Mouse (Mus musculus) frontal cortex, adult 2 months (tissue): ENCODE measurements around the gene Asf1a. TPM values are rescaled to one million over a fixed set of nuclear protein-coding genes. Genes with fewer than 3 reads are reported as not detected.
"Not testable (repeated sequence)": the region's sequence is repeated elsewhere in the genome, so short reads cannot be mapped to it uniquely, and the experiment has no call there.

Source experiments
- DNase-seq, 2 experiments: peaks; one replicate each; pipeline ENCODE4 v3.0.0; 2022; ENCODE audit warnings: low spot score in 1 of 2; ENCODE audit errors: extremely low spot score in 1 of 2
- polyA plus RNA-seq: library from polyadenylated mRNA; depleted of rRNA; stranded (reverse); fragments of >200 nt; gene quantifications from 2 replicates; pipeline ENCODE4 v1.2.3, GENCODE M21; 2012; rRNA removed

Gene Asf1a
- polyA plus RNA-seq, 1 experiment, result 20.1 TPM

DNA sequence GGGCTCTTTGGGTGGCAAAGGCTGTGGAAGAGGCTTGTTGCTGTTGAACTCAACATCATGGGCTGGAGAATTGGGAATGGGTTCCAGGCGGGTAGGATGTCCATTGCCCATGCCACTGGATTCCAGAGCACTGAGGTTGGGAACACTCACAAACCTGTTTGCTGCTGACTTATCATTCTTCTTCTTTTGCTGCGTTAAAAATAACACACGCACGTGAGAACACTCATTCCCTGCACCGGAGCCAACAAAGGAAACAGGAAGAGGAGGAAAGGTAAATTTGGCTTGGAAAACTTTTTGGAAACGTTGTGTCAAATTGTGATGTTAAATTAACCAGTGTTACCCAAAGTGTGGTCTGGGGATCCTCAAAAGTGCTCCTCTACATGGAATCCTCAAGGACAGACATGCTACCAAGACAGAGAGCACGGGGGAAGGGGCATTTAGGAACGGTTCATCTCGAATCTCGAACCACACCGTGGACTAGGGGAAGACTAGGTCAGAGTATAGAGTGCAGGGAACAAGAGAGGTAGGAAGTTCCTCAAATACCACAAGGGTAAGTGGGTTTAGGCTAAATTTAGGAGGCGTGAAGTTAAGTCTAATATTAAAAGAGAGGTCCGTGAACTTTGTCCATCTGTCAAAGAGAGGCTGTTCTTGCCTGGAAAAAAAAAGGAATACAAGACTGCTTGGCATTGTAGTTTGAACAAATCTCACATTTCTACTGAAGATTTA lies 38.9 kb downstream of the Asf1a start:
- no peak for DNase-seq

DNA sequence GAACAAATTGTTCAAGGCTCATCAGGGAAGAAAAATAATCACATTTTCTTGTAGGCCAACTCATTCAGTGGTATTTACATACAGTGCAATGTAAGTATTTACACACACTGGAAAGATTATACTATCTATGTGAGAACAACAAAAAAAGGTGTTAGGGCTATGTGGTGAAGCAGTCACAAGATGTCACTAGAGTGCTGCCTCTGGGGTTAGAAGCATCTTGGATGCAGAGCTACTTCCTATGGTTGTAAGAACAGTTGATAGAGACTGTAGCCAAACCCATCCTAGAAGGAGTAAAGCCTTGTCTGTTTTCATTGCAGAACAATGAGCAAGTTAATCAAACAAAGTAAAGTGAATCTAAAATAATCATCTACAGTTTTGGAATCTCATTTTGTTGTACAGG lies 45.0 kb downstream of the Asf1a start:
- DNase-seq, result peak; percentile 18 to 78

DNA sequence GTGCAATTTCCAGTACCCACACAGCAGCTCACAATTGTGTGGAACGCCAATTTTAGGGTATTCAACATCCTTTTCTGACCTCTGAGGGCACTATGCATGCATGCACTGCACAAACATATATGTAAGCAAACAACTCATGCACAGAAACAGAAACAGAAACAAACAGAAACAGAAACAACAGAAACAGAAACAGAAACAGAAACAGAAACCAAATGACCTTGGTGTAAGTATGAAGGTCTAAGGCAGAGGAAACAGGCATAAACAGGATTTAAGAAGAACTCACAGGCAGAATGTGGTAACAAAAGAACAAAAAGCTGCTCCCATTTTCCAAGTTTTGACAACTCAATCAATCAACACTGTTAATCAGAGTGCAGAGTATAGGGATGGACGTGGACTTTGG lies 54.1 kb downstream of the Asf1a start:
- DNase-seq, result no peak

DNA sequence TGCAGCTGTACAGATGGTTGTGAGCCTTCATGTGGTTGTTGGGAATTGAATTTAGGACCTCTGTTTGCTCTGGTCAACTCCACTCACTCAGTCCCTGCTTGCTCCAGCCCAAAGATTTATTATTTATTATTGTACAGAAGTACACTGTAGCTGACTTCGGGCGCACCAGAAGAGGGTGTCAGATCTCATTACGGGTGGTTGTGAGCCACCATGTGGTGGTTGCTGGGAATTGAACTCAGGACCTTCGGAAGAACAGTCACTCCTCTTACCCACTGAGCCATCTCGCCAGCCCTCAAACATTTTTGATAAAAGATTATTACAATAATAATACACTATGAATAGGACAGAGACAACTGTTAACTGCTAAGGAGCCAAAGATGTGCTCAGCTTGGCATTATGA lies 57.7 kb downstream of the Asf1a start:
- not testable (repeated sequence) for DNase-seq

Other genes starting within 250 kb of the Asf1a start
- gene Cep85l, start 216.8 kb upstream of the Asf1a start, polyA plus RNA-seq, result 7.7 and 8.1 TPM in 2 replicates
- 4.7 and 4.8 TPM in 2 replicates for gene Mcm9, start 33.7 kb downstream of the Asf1a start, polyA plus RNA-seq
- gene Fam184a, start 154.4 kb downstream of the Asf1a start, polyA plus RNA-seq, result 58.1 and 58.6 TPM in 2 replicates